Mouse (Mus musculus) liver, embryonic 11.5 days (tissue): ENCODE measurements at regions not wholly inside any gene's neighbourhood (a gene's known extent, or its start where the extent isn't known, plus 50 kb on each side); places are given as distances from the start of the nearest gene placed in this dataset.

Source experiments
- ATAC-seq: fragments of 200-750 bp; cut with Nextera tagmentation; replicated peaks from 2 replicates; pipeline ENCODE4 v1.8.0; 2017; ENCODE audit warnings: moderate number of reproducible peaks, mild to moderate bottlenecking, moderate TSS enrichment, moderate library complexity; ENCODE audit not compliant: low FRiP score
- DNase-seq: peaks from one replicate; pipeline ENCODE4 v3.0.0-alpha.2; 2017; ENCODE audit warnings: low spot score
- H3K27ac ChIP-seq: fragments of 300-500 bp; sonication (generic); 2 replicates; pipeline ENCODE4 v1.5.1; 2014; ENCODE audit warnings: mild to moderate bottlenecking, low read depth, low read length, control low read depth
- H3K27me3 ChIP-seq: fragments of 300-500 bp; sonication (generic); replicated peaks from 2 replicates; pipeline ENCODE4 v1.6.1; 2014; ENCODE audit warnings: low read length, mixed read lengths; ENCODE audit not compliant: control insufficient read depth, insufficient read depth
- H3K36me3 ChIP-seq: fragments of 300-500 bp; sonication (generic); 2 replicates; pipeline ENCODE4 v1.6.1; 2014; ENCODE audit warnings: mild to moderate bottlenecking, low read length, moderate library complexity, mixed read lengths; ENCODE audit not compliant: control insufficient read depth, insufficient read depth
- H3K4me1 ChIP-seq: fragments of 300-500 bp; sonication (generic); replicated peaks from 2 replicates; pipeline ENCODE4 v1.6.1; 2014; ENCODE audit warnings: low read length, mixed read lengths; ENCODE audit not compliant: control insufficient read depth, insufficient read depth
- H3K4me2 ChIP-seq: fragments of 300-500 bp; sonication (generic); 2 replicates; pipeline ENCODE4 v1.6.1; 2014; ENCODE audit warnings: mild to moderate bottlenecking, control low read depth, moderate library complexity
- H3K4me3 ChIP-seq: fragments of 300-500 bp; sonication (generic); 2 replicates; pipeline ENCODE4 v1.5.1; 2014; ENCODE audit warnings: low read depth, low read length, control low read depth
- H3K9ac ChIP-seq: fragments of 300-500 bp; sonication (generic); 2 replicates; pipeline ENCODE4 v1.6.1; 2014; ENCODE audit warnings: low read depth, low read length, control low read depth
- H3K9me3 ChIP-seq: fragments of 300-500 bp; sonication (generic); 2 replicates; pipeline ENCODE4 v1.6.1; 2016; ENCODE audit warnings: low read length, inconsistent platforms, mixed read lengths; ENCODE audit not compliant: control insufficient read depth
- WGBS: fragments of 180-500 bp; shearing (Covaris S2); extraction: QIAGEN DNeasy Blood & Tissue Kit; methylation state at CpG from one replicate; pipeline ENCODE4 v1.1.7; 2014; 5-methylcytosine and 5-hydroxymethylcytosine counted together

GRCm38 (mm10) chr5:37980692-37981091 lies 57.9 kb upstream of the Stx18 start:
- ATAC-seq (no peak), DNase-seq (no peak)
- Histone ChIP-seq H3K36me3 (no peaks in the 10 kb centered on the region), H3K27me3 (no peaks in the 10 kb centered on the region), H3K4me2 (no peak overlapping the region), H3K4me1 (no peaks in the 10 kb centered on the region), H3K9me3 (no peaks in the 10 kb centered on the region), H3K9ac (no peak overlapping the region), H3K27ac (no peak overlapping the region), H3K4me3 (no peak overlapping the region)
- 74% methylated on average over 3 of the region's 3 CpGs for WGBS

DNA sequence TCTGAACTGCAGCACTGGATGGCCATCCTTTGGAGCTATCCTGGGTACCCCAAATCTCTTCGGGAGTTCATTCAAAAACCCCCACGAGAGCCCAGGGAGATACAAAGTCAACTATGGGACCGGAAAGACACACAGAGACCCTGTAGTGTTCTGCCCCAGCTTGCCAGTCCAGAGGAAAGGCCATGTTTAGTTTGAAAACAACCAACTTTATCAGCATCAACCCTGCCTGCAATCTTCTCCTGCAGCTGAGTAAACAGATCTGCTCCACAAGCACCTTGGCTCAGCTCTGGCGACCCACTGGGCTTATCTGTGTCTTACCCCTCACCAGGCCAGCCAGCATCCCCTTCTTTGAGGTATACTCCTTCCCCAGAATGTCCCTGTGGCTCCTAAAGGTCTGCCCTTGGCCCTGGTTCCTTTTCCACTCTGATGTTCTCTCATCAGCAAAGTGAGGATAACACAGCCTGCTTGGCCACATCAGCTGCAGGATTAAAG lies 61.6 kb upstream of the Stx18 start:
- WGBS = 44% methylated on average over 4 of the region's 4 CpGs
- H3K36me3 ChIP-seq = no peaks in the 10 kb centered on the region
- no peak for ATAC-seq
- H3K27ac ChIP-seq = no peak overlapping the region
- no peaks in the 10 kb centered on the region for H3K27me3 ChIP-seq
- no peak overlapping the region for H3K4me2 ChIP-seq
- H3K9me3 ChIP-seq = no peaks in the 10 kb centered on the region
- DNase-seq = no peak
- H3K4me3 ChIP-seq = no peak overlapping the region
- no peak overlapping the region for H3K9ac ChIP-seq
- H3K4me1 ChIP-seq = no peaks in the 10 kb centered on the region

GRCm38 (mm10) chr5:37972980-37973545 lies 65.5 kb upstream of the Stx18 start:
- ATAC-seq (no peak), DNase-seq (no peak)
- H3K4me1 ChIP-seq = no peaks in the 10 kb centered on the region
- H3K4me2 ChIP-seq = no peak overlapping the region
- peaks cover 19% of the 10 kb centered on the region for H3K27me3 ChIP-seq
- H3K9me3 ChIP-seq = no peaks in the 10 kb centered on the region
- WGBS = 79% methylated on average over 7 of the region's 7 CpGs
- H3K9ac ChIP-seq = no peak overlapping the region
- no peak overlapping the region for H3K4me3 ChIP-seq
- H3K36me3 ChIP-seq = no peaks in the 10 kb centered on the region
- H3K27ac ChIP-seq = no peak overlapping the region

- Histone ChIP-seq H3K36me3 (no peaks in the 10 kb centered on the region), H3K27me3 (peaks cover 32% of the 10 kb centered on the region), H3K27ac (no peak overlapping the region), H3K9me3 (no peaks in the 10 kb centered on the region), H3K4me2 (peak overlapping the region; percentile 35), H3K4me3 (no peak overlapping the region), H3K9ac (no peak overlapping the region), H3K4me1 (no peaks in the 10 kb centered on the region)
- no peak for DNase-seq
- ATAC-seq = no peak
- 49% methylated on average over 11 of the region's 11 CpGs for WGBS
Measured at GRCm38 (mm10) chr5:37971724-37972123, 66.8 kb upstream of the Stx18 start.

DNA sequence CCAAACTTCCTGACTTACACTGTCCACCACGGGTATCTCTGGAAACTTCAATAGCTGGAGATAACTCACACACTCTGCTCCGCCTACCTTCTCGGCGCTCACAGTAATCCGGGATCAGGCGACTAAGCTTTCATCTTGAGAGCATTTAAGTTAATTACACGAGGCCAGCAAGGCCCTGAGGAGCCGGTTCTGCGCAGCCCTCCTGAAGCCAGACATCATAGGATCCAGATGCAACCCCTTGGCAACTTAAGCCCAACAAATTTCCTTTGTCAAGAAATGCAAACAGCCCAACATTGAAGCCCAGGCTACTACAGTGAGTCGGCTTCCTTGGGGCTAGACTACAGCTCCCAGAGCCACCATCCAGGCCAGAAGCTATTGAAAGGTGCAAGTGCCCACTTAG lies 69.9 kb upstream of the Stx18 start:
- WGBS = 16% methylated on average over 10 of the region's 10 CpGs
- no peak overlapping the region for H3K9ac ChIP-seq
- ATAC-seq = no peak
- H3K4me2 ChIP-seq = no peak overlapping the region
- no peaks in the 10 kb centered on the region for H3K4me1 ChIP-seq
- H3K9me3 ChIP-seq = no peaks in the 10 kb centered on the region
- H3K4me3 ChIP-seq = no peak overlapping the region
- DNase-seq = no peak
- peaks cover 46% of the 10 kb centered on the region for H3K27me3 ChIP-seq
- no peak overlapping the region for H3K27ac ChIP-seq
- no peaks in the 10 kb centered on the region for H3K36me3 ChIP-seq

GRCm38 (mm10) chr5:37967914-37968375 lies 70.6 kb upstream of the Stx18 start:
- no peaks in the 10 kb centered on the region for H3K9me3 ChIP-seq
- H3K4me2 ChIP-seq = peak overlapping the region; percentile 40
- no peak overlapping the region for H3K27ac ChIP-seq
- H3K9ac ChIP-seq = no peak overlapping the region
- 9% methylated on average over 14 of the region's 14 CpGs for WGBS
- ATAC-seq (no peak), DNase-seq (no peak)
- no peak overlapping the region for H3K4me3 ChIP-seq
- H3K27me3 ChIP-seq = peaks cover 46% of the 10 kb centered on the region
- H3K36me3 ChIP-seq = no peaks in the 10 kb centered on the region
- H3K4me1 ChIP-seq = no peaks in the 10 kb centered on the region

- 11% methylated on average over 23 of the region's 23 CpGs for WGBS
- H3K9ac ChIP-seq = no peak overlapping the region
- H3K4me2 ChIP-seq = peak overlapping the region; percentile 40
- no peaks in the 10 kb centered on the region for H3K4me1 ChIP-seq
- no peak overlapping the region for H3K27ac ChIP-seq
- DNase-seq (peak; percentile 37), ATAC-seq (no peak)
- peaks cover 46% of the 10 kb centered on the region for H3K27me3 ChIP-seq
- no peaks in the 10 kb centered on the region for H3K36me3 ChIP-seq
- H3K4me3 ChIP-seq = no peak overlapping the region
- H3K9me3 ChIP-seq = no peaks in the 10 kb centered on the region
Measured at GRCm38 (mm10) chr5:37967106-37967913, 71.2 kb upstream of the Stx18 start.

GRCm38 (mm10) chr5:37963688-37964087 lies 74.9 kb upstream of the Stx18 start:
- no peak for ATAC-seq
- Histone ChIP-seq H3K27me3 (peaks cover 34% of the 10 kb centered on the region), H3K4me1 (no peaks in the 10 kb centered on the region), H3K4me3 (no peak overlapping the region), H3K9me3 (no peaks in the 10 kb centered on the region), H3K27ac (no peak overlapping the region), H3K4me2 (no peak overlapping the region), H3K9ac (no peak overlapping the region), H3K36me3 (no peaks in the 10 kb centered on the region)
- no peak for DNase-seq
- 38% methylated on average over 8 of the region's 8 CpGs for WGBS

DNA sequence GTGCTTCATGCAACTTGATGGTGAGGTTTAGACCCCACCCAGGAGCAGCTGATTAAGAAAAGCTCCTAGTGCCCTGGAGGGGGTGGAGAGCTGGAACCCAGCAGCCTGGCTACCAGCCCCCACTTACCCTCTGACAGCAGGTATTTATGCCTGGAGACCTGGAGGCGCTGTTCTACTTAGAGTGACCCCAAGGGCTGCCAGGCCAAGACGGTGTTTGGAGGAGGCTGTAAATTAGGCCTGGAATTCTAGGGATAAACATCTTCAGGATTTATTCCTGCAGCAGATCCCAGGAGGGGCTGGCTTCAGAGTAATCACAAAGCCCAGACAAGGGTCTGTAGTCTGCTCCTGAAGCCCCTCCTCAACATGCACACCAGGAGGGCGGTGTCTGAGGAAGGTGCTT lies 76.0 kb upstream of the Stx18 start:
- Histone ChIP-seq H3K9ac (no peak overlapping the region), H3K4me2 (no peak overlapping the region), H3K36me3 (no peaks in the 10 kb centered on the region), H3K4me1 (no peaks in the 10 kb centered on the region), H3K27ac (no peak overlapping the region), H3K27me3 (peaks cover 22% of the 10 kb centered on the region), H3K4me3 (no peak overlapping the region), H3K9me3 (no peaks in the 10 kb centered on the region)
- 34% methylated on average over 3 of the region's 3 CpGs for WGBS
- no peak for DNase-seq
- ATAC-seq = no peak
